Mouse (Mus musculus) hindbrain, embryonic 14.5 days (tissue): ENCODE results near the gene Get4. TPM values are rescaled to one million over a fixed set of nuclear protein-coding genes. Genes with fewer than 3 reads are reported as not detected.
A peak's percentile ranks its signal among the peaks of the same experiment; 100 is the strongest.

Experiments used
- ATAC-seq: fragments of 200-750 bp; cut with Nextera tagmentation; 2 replicates; pipeline ENCODE4 v1.8.0; 2017; ENCODE audit warnings: moderate number of reproducible peaks, mild to moderate bottlenecking, moderate TSS enrichment, moderate library complexity; ENCODE audit not compliant: low FRiP score
- DNase-seq: peaks from one replicate; pipeline ENCODE4 v3.0.0-alpha.2; 2015; ENCODE audit warnings: low spot score
- H3K27ac ChIP-seq: fragments of 300-500 bp; sonication (generic); 2 replicates; pipeline ENCODE4 v1.5.1; 2014; ENCODE audit warnings: mild to moderate bottlenecking, moderate library complexity
- H3K27me3 ChIP-seq: fragments of 300-500 bp; sonication (generic); 2 replicates; pipeline ENCODE4 v1.6.1; 2014; ENCODE audit warnings: mild to moderate bottlenecking, low read length, mixed read lengths; ENCODE audit not compliant: control insufficient read depth, insufficient read depth
- H3K36me3 ChIP-seq: fragments of 300-500 bp; sonication (generic); replicated peaks from 2 replicates; pipeline ENCODE4 v1.6.1; 2014; ENCODE audit not compliant: control insufficient read depth, insufficient read depth
- H3K4me1 ChIP-seq: fragments of 300-500 bp; sonication (generic); replicated peaks from 2 replicates; pipeline ENCODE4 v1.6.1; 2014; ENCODE audit warnings: antibody characterized with exemption, low read length, mixed read lengths; ENCODE audit not compliant: control insufficient read depth, insufficient read depth
- H3K4me2 ChIP-seq: fragments of 300-500 bp; sonication (generic); replicated peaks from 2 replicates; pipeline ENCODE4 v1.6.1; 2014; ENCODE audit warnings: mild to moderate bottlenecking, moderate library complexity
- H3K4me3 ChIP-seq: fragments of 300-500 bp; sonication (generic); replicated peaks from 2 replicates; pipeline ENCODE4 v1.5.1; 2014; ENCODE audit warnings: mild to moderate bottlenecking, low read length
- H3K9ac ChIP-seq: fragments of 300-500 bp; sonication (generic); 2 replicates; pipeline ENCODE4 v1.6.1; 2014
- H3K9me3 ChIP-seq: fragments of 300-500 bp; sonication (generic); 2 replicates; pipeline ENCODE4 v1.6.1; 2016; ENCODE audit warnings: low read length; ENCODE audit not compliant: control insufficient read depth
- WGBS: fragments of 180-500 bp; shearing (Covaris S2); extraction: QIAGEN DNeasy Blood & Tissue Kit; methylation state at CpG from one replicate; pipeline ENCODE4 v1.1.7; 2014; 5-methylcytosine and 5-hydroxymethylcytosine counted together
- polyA plus RNA-seq: library from polyadenylated mRNA; unstranded; fragments of >200 nt; fragmentation: Nextera tagmentation; extraction: Ambion mirVana; gene quantifications from 2 replicates; pipeline ENCODE4 v1.2.1, GENCODE M21; 2014

The Get4 gene
- polyA plus RNA-seq, 1 experiment from 2014 or later, result 116 TPM

DNA sequence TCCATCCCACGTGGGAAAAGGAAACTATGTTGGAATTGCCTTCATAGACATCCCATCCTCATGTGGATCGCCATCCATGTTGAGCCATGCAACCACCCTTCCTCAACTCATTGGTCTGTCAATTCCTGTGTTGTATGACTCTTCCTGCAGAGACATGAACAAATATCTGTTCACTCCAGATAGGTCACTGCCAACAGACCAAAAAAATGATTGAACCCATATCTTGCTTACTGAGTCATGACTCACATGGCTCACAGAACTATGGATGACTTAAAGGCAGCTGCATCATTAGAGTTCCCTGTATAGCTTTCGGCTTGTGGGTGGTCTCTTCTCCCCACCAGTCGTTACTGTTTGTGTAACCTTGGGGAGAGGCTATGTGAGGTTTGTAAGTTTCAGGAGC lies 9.3 kb downstream of the Get4 start:
- Histone ChIP-seq H3K4me2 (no peak overlapping the region), H3K36me3 (peaks cover 69% of the 10 kb centered on the region), H3K9ac (no peak overlapping the region), H3K9me3 (no peaks in the 10 kb centered on the region), H3K4me3 (no peak overlapping the region), H3K27me3 (no peaks in the 10 kb centered on the region), H3K4me1 (no peaks in the 10 kb centered on the region), H3K27ac (no peak overlapping the region)
- ATAC-seq (no peak), DNase-seq (no peak)
- WGBS, result 94% methylated on average over 4 of the region's 4 CpGs

DNA sequence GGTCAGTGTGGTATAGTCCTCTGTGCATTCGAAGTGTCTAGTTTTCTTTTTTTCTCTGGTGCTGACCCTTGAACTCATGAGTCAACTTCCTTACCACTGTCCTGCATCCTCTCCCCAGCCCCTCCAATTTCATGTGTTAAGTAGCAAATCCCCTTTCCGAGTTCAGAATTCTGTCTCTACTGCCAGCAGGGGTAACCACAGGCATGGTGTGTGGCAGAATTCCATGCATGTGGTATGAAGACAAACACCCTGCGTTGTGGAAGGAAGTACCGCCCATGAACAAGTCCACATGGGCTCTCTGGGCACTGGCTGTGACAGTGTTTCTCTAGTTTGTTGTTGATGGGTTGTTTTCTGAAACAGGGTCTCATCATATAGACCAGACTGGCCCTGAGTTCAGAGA lies 15.5 kb downstream of the Get4 start:
- H3K9me3 ChIP-seq, result no peaks in the 10 kb centered on the region
- no peak overlapping the region for H3K4me2 ChIP-seq
- ATAC-seq (no peak), DNase-seq (no peak)
- peaks cover 63% of the 10 kb centered on the region for H3K36me3 ChIP-seq
- H3K27ac ChIP-seq, result no peak overlapping the region
- WGBS, result 93% methylated on average over 4 of the region's 4 CpGs
- no peak overlapping the region for H3K4me3 ChIP-seq
- no peaks in the 10 kb centered on the region for H3K4me1 ChIP-seq
- no peaks in the 10 kb centered on the region for H3K27me3 ChIP-seq
- no peak overlapping the region for H3K9ac ChIP-seq

GRCm38 (mm10) chr5:139270806-139271521 lies 18.8 kb downstream of the Get4 start:
- H3K4me3 ChIP-seq, result no peak overlapping the region
- WGBS, result 59% methylated on average over 16 of the region's 16 CpGs
- DNase-seq (no peak), ATAC-seq (no peak)
- no peaks in the 10 kb centered on the region for H3K9me3 ChIP-seq
- H3K4me2 ChIP-seq, result no peak overlapping the region
- H3K27ac ChIP-seq, result no peak overlapping the region
- peaks cover 30% of the 10 kb centered on the region for H3K36me3 ChIP-seq
- H3K4me1 ChIP-seq, result no peaks in the 10 kb centered on the region
- no peaks in the 10 kb centered on the region for H3K27me3 ChIP-seq
- no peak overlapping the region for H3K9ac ChIP-seq

DNA sequence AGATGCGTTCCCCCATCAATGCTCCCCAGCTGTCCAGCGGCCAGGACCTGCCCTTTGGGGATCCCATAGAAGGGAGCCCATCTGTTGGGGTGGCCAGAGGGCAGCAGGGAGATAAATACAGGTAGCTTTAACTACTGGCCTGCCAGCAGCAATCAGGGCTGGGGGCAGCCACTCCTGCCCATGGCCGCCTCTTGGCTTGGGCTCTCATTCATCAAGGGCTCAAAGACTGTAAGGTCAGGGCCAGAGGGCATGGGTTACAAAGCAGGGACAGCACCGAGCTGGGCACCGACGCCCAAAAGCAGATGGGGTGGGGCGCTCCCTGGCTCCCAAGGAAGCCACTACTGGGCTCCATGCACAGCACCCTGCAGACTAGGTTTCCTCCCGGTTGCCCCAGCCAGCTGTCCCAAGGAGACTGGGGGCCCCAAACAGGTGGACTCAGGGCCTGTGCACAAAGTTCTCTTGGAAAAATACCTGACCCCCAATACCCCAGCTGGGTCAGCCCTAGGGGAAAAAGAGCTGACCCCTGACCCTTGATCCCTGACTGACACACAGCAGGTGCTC lies 19.9 kb downstream of the Get4 start:
- Histone ChIP-seq H3K9me3 (no peaks in the 10 kb centered on the region), H3K4me2 (no peak overlapping the region), H3K4me3 (no peak overlapping the region), H3K27me3 (no peaks in the 10 kb centered on the region), H3K36me3 (peaks cover 18% of the 10 kb centered on the region), H3K9ac (no peak overlapping the region), H3K27ac (no peak overlapping the region), H3K4me1 (no peaks in the 10 kb centered on the region)
- WGBS, result 33% methylated on average over 8 of the region's 8 CpGs
- no peak for ATAC-seq
- no peak for DNase-seq

DNA sequence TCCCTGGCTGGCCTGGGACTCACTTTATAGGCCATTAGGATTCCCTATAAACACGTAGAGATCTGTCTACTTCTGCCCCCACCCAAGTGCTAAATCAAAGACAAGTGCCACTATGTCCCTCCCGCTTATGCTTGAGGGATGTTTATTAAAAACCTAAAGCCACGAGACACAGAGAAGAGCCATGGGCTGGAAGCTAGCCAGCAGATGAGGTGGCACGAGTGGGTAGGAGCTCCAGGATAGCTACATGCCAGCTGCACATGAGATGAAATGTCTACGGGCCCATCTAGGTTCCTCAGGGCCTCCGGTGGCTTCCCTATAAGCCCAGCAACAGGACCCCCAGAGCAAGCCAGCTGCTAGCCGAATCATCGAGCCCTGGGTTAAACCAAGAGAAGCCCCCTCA lies 25.2 kb downstream of the Get4 start:
- ATAC-seq, result no peak
- H3K27me3 ChIP-seq, result no peaks in the 10 kb centered on the region
- no peak overlapping the region for H3K27ac ChIP-seq
- DNase-seq, result no peak
- H3K4me3 ChIP-seq, result no peak overlapping the region
- WGBS, result 84% methylated on average over 8 of the region's 8 CpGs
- no peak overlapping the region for H3K9ac ChIP-seq
- H3K4me2 ChIP-seq, result no peak overlapping the region
- peaks cover 8% of the 10 kb centered on the region; the same call in 1 of the 2 replicates for H3K36me3 ChIP-seq
- H3K4me1 ChIP-seq, result no peaks in the 10 kb centered on the region
- H3K9me3 ChIP-seq, result no peaks in the 10 kb centered on the region

GRCm38 (mm10) chr5:139281373-139282112 lies 29.4 kb downstream of the Get4 start:
- no peak overlapping the region for H3K4me3 ChIP-seq
- no peaks in the 10 kb centered on the region for H3K9me3 ChIP-seq
- H3K4me2 ChIP-seq, result no peak overlapping the region
- 50% methylated on average over 10 of the region's 11 CpGs for WGBS
- H3K4me1 ChIP-seq, result no peaks in the 10 kb centered on the region
- no peak for ATAC-seq
- no peaks in the 10 kb centered on the region for H3K27me3 ChIP-seq
- H3K27ac ChIP-seq, result no peak overlapping the region
- H3K9ac ChIP-seq, result no peak overlapping the region
- peaks cover 8% of the 10 kb centered on the region; the same call in 1 of the 2 replicates for H3K36me3 ChIP-seq
- DNase-seq, result no peak

GRCm38 (mm10) chr5:139282191-139282590 lies 30.1 kb downstream of the Get4 start:
- DNase-seq (peak; percentile 91), ATAC-seq (0 out of 2 replicates have a peak, but pooled peaks have one; percentile 49)
- H3K4me2 ChIP-seq, result no peak overlapping the region
- H3K36me3 ChIP-seq, result peaks cover 8% of the 10 kb centered on the region; the same call in 1 of the 2 replicates
- H3K4me1 ChIP-seq, result no peaks in the 10 kb centered on the region
- H3K9ac ChIP-seq, result no peak overlapping the region
- no peak overlapping the region for H3K27ac ChIP-seq
- H3K27me3 ChIP-seq, result no peaks in the 10 kb centered on the region
- H3K4me3 ChIP-seq, result no peak overlapping the region
- WGBS, result 7% methylated on average over 15 of the region's 15 CpGs
- H3K9me3 ChIP-seq, result no peaks in the 10 kb centered on the region

DNA sequence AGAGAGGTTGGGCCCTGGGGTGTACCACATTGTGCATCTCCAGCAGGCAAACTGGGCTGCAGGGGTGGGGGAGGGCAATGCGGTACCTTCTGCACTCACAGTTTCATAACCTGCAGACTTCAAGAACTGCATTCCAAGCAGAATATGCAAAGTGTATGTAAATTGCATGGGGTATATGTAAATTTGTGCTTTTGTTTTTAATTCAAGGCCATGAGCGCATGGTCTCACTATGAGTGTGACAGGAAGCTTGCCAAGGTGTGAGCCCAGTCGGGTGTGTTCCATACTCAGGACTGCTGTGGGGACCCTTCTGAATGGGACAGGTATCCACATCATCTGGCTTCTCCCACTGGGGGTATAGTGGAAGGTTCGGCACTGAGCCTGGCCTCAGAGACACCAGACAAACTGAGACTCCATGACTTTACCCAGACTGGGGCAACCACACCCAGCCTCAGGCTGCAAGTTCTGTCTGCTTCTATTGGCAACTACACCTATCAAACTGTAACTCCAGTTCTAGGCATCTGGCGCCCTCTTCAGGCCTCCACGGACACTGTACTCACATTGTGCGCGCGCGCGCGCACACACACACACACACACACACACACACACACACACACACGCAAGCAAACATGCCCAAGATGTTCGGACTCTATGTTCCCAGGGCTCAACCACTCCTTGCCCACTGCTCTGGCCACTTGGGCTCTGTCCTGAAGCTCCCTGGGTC lies 31.5 kb downstream of the Get4 start:
- Histone ChIP-seq H3K9ac (no peak overlapping the region), H3K4me1 (no peaks in the 10 kb centered on the region), H3K4me3 (no peak overlapping the region), H3K27me3 (no peaks in the 10 kb centered on the region), H3K36me3 (peaks cover 8% of the 10 kb centered on the region; the same call in 1 of the 2 replicates), H3K9me3 (no peaks in the 10 kb centered on the region), H3K4me2 (no peak overlapping the region), H3K27ac (no peak overlapping the region)
- WGBS, result 95% methylated on average over 14 of the region's 14 CpGs
- DNase-seq (no peak), ATAC-seq (no peak)
